26 mouse cellular contexts compared by ENCODE assay signal in the genomic region with DNA sequence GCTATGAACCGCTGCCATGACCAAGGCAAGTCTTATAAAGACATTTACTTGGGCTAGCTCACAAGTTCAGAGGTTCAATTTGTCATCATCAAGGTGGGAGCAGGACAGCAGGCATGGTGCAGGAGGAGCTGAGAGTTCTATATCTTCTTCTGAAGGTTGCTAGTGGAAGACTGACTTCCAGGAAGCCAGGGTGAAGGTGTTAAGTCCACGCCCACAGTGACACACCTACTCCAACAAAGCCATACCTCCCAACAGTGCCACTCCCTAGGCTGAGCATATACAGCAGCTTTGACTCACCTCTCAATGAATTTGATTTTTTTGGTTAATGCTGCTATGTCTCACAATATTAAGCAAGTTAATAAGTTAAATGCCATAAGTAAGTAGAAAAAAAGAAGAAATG.
"Had no signal": no experiment of that assay in that cellular context is flagged by ENCODE, and none has a peak within 500 bp of the region (broad histone marks: within the 10 kb centered on the region; RNA-seq: fewer than 3 reads in every experiment).

No protein-coding gene starts in this region.

- H3K27ac ChIP-seq: embryonic facial prominence, embryonic 10.5 days; embryonic facial prominence, embryonic 12.5 days; embryonic facial prominence, embryonic 13.5 days; embryonic facial prominence, embryonic 15.5 days; forebrain, embryonic 10.5 days; forebrain, embryonic 12.5 days; forebrain, embryonic 13.5 days; forebrain, embryonic 15.5 days; gastrocnemius, adult 2 months; heart, adult 2 months had no signal

- H3K9me3 ChIP-seq: embryonic facial prominence, embryonic 10.5 days; embryonic facial prominence, embryonic 12.5 days; embryonic facial prominence, embryonic 13.5 days; embryonic facial prominence, embryonic 15.5 days; forebrain, embryonic 10.5 days; forebrain, embryonic 12.5 days; forebrain, embryonic 13.5 days; forebrain, embryonic 15.5 days had no signal

- H3K27me3 ChIP-seq: embryonic facial prominence, embryonic 12.5 days; embryonic facial prominence, embryonic 13.5 days; embryonic facial prominence, embryonic 15.5 days; forebrain, embryonic 12.5 days; forebrain, embryonic 13.5 days; forebrain, embryonic 15.5 days had no signal

- H3K36me3 ChIP-seq: embryonic facial prominence, embryonic 10.5 days; embryonic facial prominence, embryonic 12.5 days; embryonic facial prominence, embryonic 13.5 days; embryonic facial prominence, embryonic 15.5 days; forebrain, embryonic 10.5 days; forebrain, embryonic 12.5 days; forebrain, embryonic 15.5 days had no signal

- DNase-seq: cerebellum, adult 9-10 months; cerebellum, adult 9-11 months; cerebellum, postnatal 10 days; cerebellum, postnatal 14 days; cerebellum, postnatal 25 days; cerebellum, postnatal 36 days; embryo, embryonic 11 days; forebrain, postnatal 0 days; gastrocnemius, adult 2 months; gastrocnemius, postnatal 10 days; gastrocnemius, postnatal 14 days; gastrocnemius, postnatal 25 days; gastrocnemius, postnatal 36 days; heart, adult 18-20 months; heart, adult 2 months had no signal

- H3K4me3 ChIP-seq: embryonic facial prominence, embryonic 10.5 days; embryonic facial prominence, embryonic 12.5 days; embryonic facial prominence, embryonic 13.5 days; embryonic facial prominence, embryonic 15.5 days; erythroblast, embryonic 14.5 days; forebrain, embryonic 10.5 days; forebrain, embryonic 12.5 days; forebrain, embryonic 13.5 days; forebrain, embryonic 15.5 days; gastrocnemius, adult 2 months; heart, adult 2 months had no signal

- H3K4me2 ChIP-seq: embryonic facial prominence, embryonic 12.5 days; embryonic facial prominence, embryonic 13.5 days; embryonic facial prominence, embryonic 15.5 days; forebrain, embryonic 12.5 days; forebrain, embryonic 13.5 days; forebrain, embryonic 15.5 days had no signal

- H3K9ac ChIP-seq: embryonic facial prominence, embryonic 12.5 days; embryonic facial prominence, embryonic 13.5 days; embryonic facial prominence, embryonic 15.5 days; forebrain, embryonic 12.5 days; forebrain, embryonic 13.5 days; forebrain, embryonic 15.5 days; forebrain, postnatal 0 days had no signal

- H3K4me1 ChIP-seq: embryonic facial prominence, embryonic 10.5 days; embryonic facial prominence, embryonic 12.5 days; embryonic facial prominence, embryonic 13.5 days; embryonic facial prominence, embryonic 15.5 days; forebrain, embryonic 10.5 days; forebrain, embryonic 12.5 days; forebrain, embryonic 13.5 days; forebrain, embryonic 15.5 days had no signal

- ATAC-seq: forebrain, embryonic 13.5 days; forebrain, embryonic 14.5 days; forebrain, embryonic 15.5 days; forebrain, embryonic 16.5 days; forebrain, postnatal 0 days had no signal
